Mouse (Mus musculus): Measurements from ENCODE around the gene Cpa5.

GRCm38 (mm10) chr6:30629989-30630388, 19.2 kb downstream of the Cpa5 start:
- TF ChIP-seq CTCF (IDR thresholded peaks at IDR 0.05; ENCODE audit: low read depth, low read length) (no peak), GATA1 (IDR thresholded peaks at IDR 0.05; ENCODE audit: borderline replicate concordance, low read length) (no peak)
